Mouse (Mus musculus): Measurements from ENCODE around the gene Miip. TPM values are rescaled to one million over a fixed set of nuclear protein-coding genes. Genes with fewer than 3 reads are reported as not detected.
A peak's percentile ranks its signal among the peaks of the same experiment; 100 is the strongest.

The Miip gene
- polyA plus RNA-seq (2015; fragmentation: Nextera tagmentation; extraction: Ambion mirVana), result 43.3 and 46.5 TPM in 2 replicates

GRCm38 (mm10) chr4:147868450-147869031, at the start of gene Miip, which contains the start of gene Fv1:
Gene Miip (minus strand): TSS chr4:147868816.
Gene Fv1 (plus strand): TSS chr4:147868979.
- Histone ChIP-seq H3K27ac (peak within 1 kb of the TSS; percentile 83), H3K9me3 (no peaks in the 10 kb centered on the region), H3K27me3 (no peaks in the 10 kb centered on the region), H3K9ac (peak within 1 kb of the TSS; percentile 80), H3K4me2 (peak within 1 kb of the TSS; percentile 71), H3K4me1 (replicated peaks) (peaks cover 26% of the 10 kb centered on the region), H3K36me3 (peaks cover 41% of the 10 kb centered on the region), H3K4me3 (peak within 1 kb of the TSS; percentile 79)
- under 1% methylated on average over 30 of the region's 30 CpGs for WGBS
- peak; percentile 97 for ATAC-seq (ENCODE audit: low FRiP score)

- 95% methylated on average over 5 of the region's 5 CpGs for WGBS
- ATAC-seq (ENCODE audit: low FRiP score), result no peak
- Histone ChIP-seq H3K27ac (no peak overlapping the region), H3K9me3 (no peaks in the 10 kb centered on the region), H3K9ac (no peak overlapping the region), H3K4me3 (no peak overlapping the region), H3K4me2 (no peak overlapping the region), H3K36me3 (0 out of 2 replicates have a peak, but pooled peaks cover 5% of the 10 kb centered on the region), H3K4me1 (replicated peaks) (peaks cover 4% of the 10 kb centered on the region), H3K27me3 (no peaks in the 10 kb centered on the region)
Measured at GRCm38 (mm10) chr4:147909486-147909885, 40.9 kb upstream of the Miip start.

GRCm38 (mm10) chr4:147906230-147906629, 37.6 kb upstream of the Miip start:
- WGBS, result 80% methylated on average over 5 of the region's 5 CpGs
- no peak overlapping the region for H3K27ac ChIP-seq
- peaks cover 17% of the 10 kb centered on the region for H3K4me1 ChIP-seq (replicated peaks)
- H3K27me3 ChIP-seq, result no peaks in the 10 kb centered on the region
- H3K4me3 ChIP-seq, result no peak overlapping the region
- H3K9me3 ChIP-seq, result no peaks in the 10 kb centered on the region
- H3K4me2 ChIP-seq, result no peak overlapping the region
- H3K9ac ChIP-seq, result no peak overlapping the region
- H3K36me3 ChIP-seq, result peaks cover 16% of the 10 kb centered on the region
- ATAC-seq (ENCODE audit: low FRiP score), result no peak

- H3K27me3 ChIP-seq, result no peaks in the 10 kb centered on the region
- WGBS, result under 1% methylated on average over 8 of the region's 8 CpGs
- no peaks in the 10 kb centered on the region for H3K9me3 ChIP-seq
- H3K4me1 ChIP-seq (replicated peaks), result peaks cover 20% of the 10 kb centered on the region
- H3K4me2 ChIP-seq, result peak overlapping the region; percentile 59
- H3K27ac ChIP-seq, result peak overlapping the region; percentile 14; the same call in 1 of the 2 replicates
- ATAC-seq (ENCODE audit: low FRiP score), result peak; percentile 33
- H3K9ac ChIP-seq, result peak overlapping the region; percentile 60
- H3K4me3 ChIP-seq, result peak overlapping the region; percentile 84
- H3K36me3 ChIP-seq, result peaks cover 25% of the 10 kb centered on the region
Measured at GRCm38 (mm10) chr4:147905090-147905659, 36.6 kb upstream of the Miip start.

GRCm38 (mm10) chr4:147904313-147905089, 35.9 kb upstream of the Miip start, which contains the start of gene Mfn2:
Gene Mfn2 (minus strand): TSS chr4:147904704.
- H3K36me3 ChIP-seq, result peaks cover 32% of the 10 kb centered on the region
- H3K27ac ChIP-seq, result peak within 1 kb of the TSS; percentile 91
- no peaks in the 10 kb centered on the region for H3K9me3 ChIP-seq
- WGBS, result under 1% methylated on average over 59 of the region's 59 CpGs
- peak within 1 kb of the TSS; percentile 76 for H3K4me2 ChIP-seq
- H3K9ac ChIP-seq, result peak within 1 kb of the TSS; percentile 88
- ATAC-seq (ENCODE audit: low FRiP score), result peak; percentile 94
- H3K4me1 ChIP-seq (replicated peaks), result peaks cover 20% of the 10 kb centered on the region
- peak within 1 kb of the TSS; percentile 84 for H3K4me3 ChIP-seq
- H3K27me3 ChIP-seq, result no peaks in the 10 kb centered on the region

- no peak overlapping the region for H3K27ac ChIP-seq
- H3K4me3 ChIP-seq, result peak overlapping the region; percentile 84
- H3K9me3 ChIP-seq, result no peaks in the 10 kb centered on the region
- peaks cover 41% of the 10 kb centered on the region for H3K36me3 ChIP-seq
- H3K27me3 ChIP-seq, result no peaks in the 10 kb centered on the region
- no peak for ATAC-seq (ENCODE audit: low FRiP score)
- 86% methylated on average over 3 of the region's 3 CpGs for WGBS
- H3K9ac ChIP-seq, result peak overlapping the region; percentile 88
- peaks cover 20% of the 10 kb centered on the region for H3K4me1 ChIP-seq (replicated peaks)
- H3K4me2 ChIP-seq, result peak overlapping the region; percentile 76
Measured at GRCm38 (mm10) chr4:147903601-147904000, 35.0 kb upstream of the Miip start.

- Histone ChIP-seq H3K4me2 (no peak overlapping the region; the same call in 1 of the 2 replicates), H3K4me3 (peak overlapping the region; percentile 84; the same call in 1 of the 2 replicates), H3K36me3 (peaks cover 47% of the 10 kb centered on the region), H3K27ac (no peak overlapping the region), H3K27me3 (no peaks in the 10 kb centered on the region), H3K4me1 (replicated peaks) (peaks cover 20% of the 10 kb centered on the region), H3K9ac (no peak overlapping the region), H3K9me3 (no peaks in the 10 kb centered on the region)
- no peak for ATAC-seq (ENCODE audit: low FRiP score)
- WGBS, result 91% methylated on average over 12 of the region's 12 CpGs
Measured at GRCm38 (mm10) chr4:147902906-147903500, 34.4 kb upstream of the Miip start.

GRCm38 (mm10) chr4:147900452-147900851, 31.8 kb upstream of the Miip start:
- WGBS, result 87% methylated on average over 7 of the region's 7 CpGs
- peaks cover 72% of the 10 kb centered on the region for H3K36me3 ChIP-seq
- no peak overlapping the region for H3K9ac ChIP-seq

GRCm38 (mm10) chr4:147897348-147897747, 28.7 kb upstream of the Miip start:
- H3K36me3 ChIP-seq, result peaks cover 89% of the 10 kb centered on the region
- no peak overlapping the region for H3K4me3 ChIP-seq
- no peaks in the 10 kb centered on the region for H3K9me3 ChIP-seq
- no peak for ATAC-seq (ENCODE audit: low FRiP score)
- H3K9ac ChIP-seq, result no peak overlapping the region
- H3K27me3 ChIP-seq, result no peaks in the 10 kb centered on the region
- WGBS, result 96% methylated on average over 3 of the region's 3 CpGs
- no peak overlapping the region for H3K27ac ChIP-seq
- no peak overlapping the region for H3K4me2 ChIP-seq
- 0 out of 2 replicates have a peak, but pooled peaks cover 3% of the 10 kb centered on the region for H3K4me1 ChIP-seq (replicated peaks)

More at GRCm38 (mm10) chr4:147900452-147900851, 31.8 kb upstream of the Miip start:
- no peaks in the 10 kb centered on the region for H3K27me3 ChIP-seq
- peaks cover 20% of the 10 kb centered on the region for H3K4me1 ChIP-seq (replicated peaks)
- H3K4me2 ChIP-seq, result no peak overlapping the region
- H3K27ac ChIP-seq, result no peak overlapping the region
- H3K4me3 ChIP-seq, result no peak overlapping the region
- ATAC-seq (ENCODE audit: low FRiP score), result no peak
- H3K9me3 ChIP-seq, result no peaks in the 10 kb centered on the region

- no peak overlapping the region for H3K27ac ChIP-seq
- WGBS, result 79% methylated on average over 1 of the region's 1 CpGs
- H3K4me2 ChIP-seq, result no peak overlapping the region
- no peak overlapping the region for H3K9ac ChIP-seq
- peaks cover 92% of the 10 kb centered on the region for H3K36me3 ChIP-seq
- 0 out of 2 replicates have a peak, but pooled peaks cover 3% of the 10 kb centered on the region for H3K4me1 ChIP-seq (replicated peaks)
- no peak for ATAC-seq (ENCODE audit: low FRiP score)
- H3K27me3 ChIP-seq, result no peaks in the 10 kb centered on the region
- H3K4me3 ChIP-seq, result no peak overlapping the region
- H3K9me3 ChIP-seq, result no peaks in the 10 kb centered on the region
Measured at GRCm38 (mm10) chr4:147896411-147896810, 27.8 kb upstream of the Miip start.

- WGBS, result 95% methylated on average over 4 of the region's 4 CpGs
- H3K4me1 ChIP-seq (replicated peaks), result 0 out of 2 replicates have a peak, but pooled peaks cover 2% of the 10 kb centered on the region
- no peak overlapping the region for H3K27ac ChIP-seq
- no peak overlapping the region for H3K4me2 ChIP-seq
- no peaks in the 10 kb centered on the region for H3K27me3 ChIP-seq
- no peaks in the 10 kb centered on the region for H3K9me3 ChIP-seq
- no peak for ATAC-seq (ENCODE audit: low FRiP score)
- H3K9ac ChIP-seq, result no peak overlapping the region
- H3K4me3 ChIP-seq, result no peak overlapping the region
- peaks cover 95% of the 10 kb centered on the region for H3K36me3 ChIP-seq
Measured at GRCm38 (mm10) chr4:147895815-147896330, 27.3 kb upstream of the Miip start.

- 94% methylated on average over 6 of the region's 6 CpGs for WGBS
- no peak for ATAC-seq (ENCODE audit: low FRiP score)
- Histone ChIP-seq H3K36me3 (peaks cover 91% of the 10 kb centered on the region), H3K27ac (no peak overlapping the region), H3K9ac (no peak overlapping the region), H3K4me1 (replicated peaks) (no peaks in the 10 kb centered on the region), H3K4me2 (no peak overlapping the region), H3K4me3 (no peak overlapping the region), H3K9me3 (no peaks in the 10 kb centered on the region), H3K27me3 (no peaks in the 10 kb centered on the region)
Measured at GRCm38 (mm10) chr4:147890341-147890740, 21.7 kb upstream of the Miip start.
